Mouse (Mus musculus) neural tube, embryonic 13.5 days (tissue): ENCODE measurements around the gene Cotl1. TPM values are rescaled to one million over a fixed set of nuclear protein-coding genes. Genes with fewer than 3 reads are reported as not detected.
A peak's percentile ranks its signal among the peaks of the same experiment; 100 is the strongest.

ENCODE experiments used
- ATAC-seq: fragments of 200-750 bp; cut with Nextera tagmentation; 2 replicates; pipeline ENCODE4 v1.8.0; 2017; ENCODE audit warnings: low read depth, mild to moderate bottlenecking, moderate TSS enrichment, moderate library complexity
- H3K27ac ChIP-seq: fragments of 300-500 bp; sonication (generic); replicated peaks from 2 replicates; pipeline ENCODE4 v1.5.1; 2015; ENCODE audit warnings: moderate library complexity, mild to moderate bottlenecking, inconsistent platforms
- H3K27me3 ChIP-seq: fragments of 300-500 bp; sonication (generic); 2 replicates; pipeline ENCODE4 v1.6.1; 2015; ENCODE audit warnings: mild to moderate bottlenecking, inconsistent platforms
- H3K36me3 ChIP-seq: fragments of 300-500 bp; sonication (generic); 2 replicates; pipeline ENCODE4 v1.6.1; 2015; ENCODE audit warnings: mild to moderate bottlenecking, inconsistent platforms
- H3K4me1 ChIP-seq: fragments of 300-500 bp; sonication (generic); replicated peaks from 2 replicates; pipeline ENCODE4 v1.6.1; 2015; ENCODE audit warnings: inconsistent platforms
- H3K4me2 ChIP-seq: fragments of 300-500 bp; sonication (generic); 2 replicates; pipeline ENCODE4 v1.6.1; 2015; ENCODE audit warnings: inconsistent platforms, mild to moderate bottlenecking, moderate library complexity
- H3K4me3 ChIP-seq: fragments of 300-500 bp; sonication (generic); 2 replicates; pipeline ENCODE4 v1.5.1; 2015; ENCODE audit warnings: mild to moderate bottlenecking, inconsistent platforms
- H3K9ac ChIP-seq: fragments of 300-500 bp; sonication (generic); 2 replicates; pipeline ENCODE4 v1.6.1; 2015; ENCODE audit warnings: moderate library complexity, mild to moderate bottlenecking, inconsistent platforms
- H3K9me3 ChIP-seq: fragments of 300-500 bp; sonication (generic); 2 replicates; pipeline ENCODE4 v1.6.1; 2016; ENCODE audit warnings: inconsistent platforms
- WGBS: fragments of 180-500 bp; shearing (Covaris S2); methylation state at CpG from one replicate; pipeline ENCODE4 v1.1.7; 2015; 5-methylcytosine and 5-hydroxymethylcytosine counted together
- polyA plus RNA-seq: library from polyadenylated mRNA; unstranded; fragments of >200 nt; fragmentation: Nextera tagmentation; extraction: Ambion mirVana; gene quantifications from 2 replicates; pipeline ENCODE4 v1.2.1, GENCODE M21; 2015

Cotl1 gene
- polyA plus RNA-seq, 1 experiment from 2014 or later: 121 TPM

DNA sequence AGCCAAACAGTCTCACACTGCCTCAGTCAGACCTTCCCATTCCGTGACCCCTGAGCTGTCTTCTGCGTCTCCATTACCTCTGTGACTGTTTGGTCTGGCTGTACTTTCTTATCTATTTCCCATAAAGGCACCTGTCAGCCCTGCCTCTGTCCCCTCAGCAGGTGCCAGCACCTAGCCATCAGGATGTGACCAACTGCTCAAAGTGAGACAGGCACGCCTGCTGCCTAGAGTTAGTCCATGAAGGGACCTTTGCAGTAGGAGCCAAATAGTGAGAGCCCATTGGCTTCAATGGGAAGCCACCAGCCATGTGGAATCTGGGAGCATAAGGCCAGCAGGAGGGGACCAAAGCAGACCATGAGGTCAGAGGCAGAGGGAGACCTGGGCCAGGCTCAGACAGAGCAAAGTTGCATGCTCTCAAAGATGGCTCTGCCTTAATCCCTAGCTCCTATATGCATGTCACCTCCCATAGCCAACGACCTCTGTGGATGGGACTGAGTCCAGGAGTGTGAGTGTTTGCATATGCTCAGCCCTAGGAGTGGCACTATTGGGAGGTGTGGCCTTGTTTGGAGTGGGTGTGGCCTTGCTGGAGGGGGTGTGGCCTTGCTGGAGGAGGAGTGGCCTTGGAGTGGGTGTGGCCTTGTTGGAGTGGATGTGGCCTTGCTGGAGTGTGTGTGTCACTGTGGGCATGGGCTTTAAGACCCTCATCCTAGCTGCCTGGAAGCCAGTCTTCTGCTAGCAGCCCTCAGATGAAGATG lies 59.1 kb downstream of the Cotl1 start:
- 71% methylated on average over 4 of the region's 4 CpGs for WGBS
- Histone ChIP-seq H3K9me3 (no peaks in the 10 kb centered on the region), H3K4me2 (no peak overlapping the region), H3K4me1 (peaks cover 42% of the 10 kb centered on the region), H3K9ac (no peak overlapping the region), H3K27me3 (no peaks in the 10 kb centered on the region), H3K27ac (no peak overlapping the region), H3K4me3 (no peak overlapping the region), H3K36me3 (no peaks in the 10 kb centered on the region)
- no peak for ATAC-seq

DNA sequence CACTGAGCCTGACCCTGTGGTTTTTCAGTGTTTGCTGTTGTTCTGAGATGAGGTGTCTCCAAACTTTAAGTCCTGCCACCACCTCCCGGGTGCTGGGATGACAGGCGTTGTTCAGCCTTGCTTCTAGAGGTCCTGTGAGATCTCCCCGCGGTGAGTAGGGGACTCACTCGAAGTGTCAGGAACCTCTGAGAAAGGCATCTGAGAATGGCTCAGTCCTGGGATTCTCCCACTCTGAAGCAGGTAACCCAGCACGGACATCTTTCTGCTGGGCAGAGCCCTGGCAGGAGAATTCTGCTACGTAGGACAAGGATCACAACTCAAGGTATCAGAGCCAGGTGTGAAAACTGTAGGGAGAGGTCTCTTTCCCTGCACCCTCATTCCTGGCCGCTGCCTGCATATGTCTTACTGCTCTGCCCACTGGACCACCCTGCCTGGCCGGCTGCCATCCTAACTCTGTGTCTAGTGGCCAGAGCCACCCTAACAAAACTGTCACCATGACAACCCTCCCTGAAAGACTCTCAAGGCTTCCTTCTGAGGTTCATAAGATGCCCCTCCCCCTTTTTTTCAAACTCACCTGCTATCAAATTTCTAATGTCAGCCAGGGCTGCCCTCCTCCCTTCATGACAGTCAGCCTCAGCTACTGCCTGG lies 59.8 kb downstream of the Cotl1 start:
- no peak overlapping the region for H3K9ac ChIP-seq
- H3K27ac ChIP-seq: no peak overlapping the region
- H3K4me3 ChIP-seq: no peak overlapping the region
- no peaks in the 10 kb centered on the region for H3K27me3 ChIP-seq
- H3K36me3 ChIP-seq: no peaks in the 10 kb centered on the region
- H3K9me3 ChIP-seq: no peaks in the 10 kb centered on the region
- H3K4me1 ChIP-seq: peaks cover 34% of the 10 kb centered on the region
- ATAC-seq: no peak
- no peak overlapping the region for H3K4me2 ChIP-seq
- 80% methylated on average over 9 of the region's 9 CpGs for WGBS

- no peaks in the 10 kb centered on the region for H3K36me3 ChIP-seq
- no peak overlapping the region for H3K4me3 ChIP-seq
- ATAC-seq: no peak
- peak overlapping the region; percentile 91; the same call in 1 of the 2 replicates for H3K27ac ChIP-seq
- H3K9ac ChIP-seq: no peak overlapping the region
- H3K9me3 ChIP-seq: no peaks in the 10 kb centered on the region
- H3K27me3 ChIP-seq: no peaks in the 10 kb centered on the region
- H3K4me2 ChIP-seq: peak overlapping the region; percentile 73; the same call in 1 of the 2 replicates
- peaks cover 27% of the 10 kb centered on the region for H3K4me1 ChIP-seq
- 24% methylated on average over 14 of the region's 14 CpGs for WGBS
These were observed 61.2 kb downstream of the Cotl1 start for GRCm38 (mm10) chr8:119779013-119779737.

- peak within 1 kb of the TSS; percentile 73 for H3K4me2 ChIP-seq
- H3K27ac ChIP-seq: peak within 1 kb of the TSS; percentile 91
- H3K4me1 ChIP-seq: peaks cover 23% of the 10 kb centered on the region
- peak within 1 kb of the TSS; percentile 83 for H3K9ac ChIP-seq
- peak within 1 kb of the TSS; percentile 65 for H3K4me3 ChIP-seq
- H3K36me3 ChIP-seq: no peaks in the 10 kb centered on the region
- no peaks in the 10 kb centered on the region for H3K9me3 ChIP-seq
- no peaks in the 10 kb centered on the region for H3K27me3 ChIP-seq
- 0% methylated on average over 18 of the region's 18 CpGs for WGBS
- ATAC-seq: peak; percentile 97
These were observed 62.1 kb downstream of the Cotl1 start, which contains the start of gene Tldc1 for GRCm38 (mm10) chr8:119778263-119778662. Gene Tldc1 (minus strand): TSS chr8:119778416.

- H3K4me1 ChIP-seq: peaks cover 23% of the 10 kb centered on the region
- ATAC-seq: peak; percentile 46
These were observed 62.6 kb downstream of the Cotl1 start for GRCm38 (mm10) chr8:119777765-119778164.

GRCm38 (mm10) chr8:119776668-119777245 lies 63.6 kb downstream of the Cotl1 start:
- no peak overlapping the region for H3K4me3 ChIP-seq
- 89% methylated on average over 7 of the region's 7 CpGs for WGBS
- H3K9ac ChIP-seq: 0 out of 2 replicates have a peak overlapping the region, but pooled peaks have one; percentile 83
- H3K4me2 ChIP-seq: peak overlapping the region; percentile 73
- ATAC-seq: no peak
- no peaks in the 10 kb centered on the region for H3K27me3 ChIP-seq
- H3K27ac ChIP-seq: no peak overlapping the region
- H3K4me1 ChIP-seq: peaks cover 23% of the 10 kb centered on the region
- no peaks in the 10 kb centered on the region for H3K9me3 ChIP-seq
- peaks cover 9% of the 10 kb centered on the region for H3K36me3 ChIP-seq

More at GRCm38 (mm10) chr8:119777765-119778164, 62.6 kb downstream of the Cotl1 start:
- Histone ChIP-seq H3K4me2 (peak overlapping the region; percentile 73), H3K9me3 (no peaks in the 10 kb centered on the region), H3K36me3 (no peaks in the 10 kb centered on the region), H3K27me3 (no peaks in the 10 kb centered on the region), H3K9ac (peak overlapping the region; percentile 83), H3K4me3 (peak overlapping the region; percentile 65), H3K27ac (peak overlapping the region; percentile 91)
- 21% methylated on average over 7 of the region's 7 CpGs for WGBS

GRCm38 (mm10) chr8:119765761-119766444 lies 74.4 kb downstream of the Cotl1 start:
- Histone ChIP-seq H3K4me1 (no peaks in the 10 kb centered on the region), H3K9me3 (no peaks in the 10 kb centered on the region), H3K4me2 (no peak overlapping the region), H3K36me3 (peaks cover 68% of the 10 kb centered on the region), H3K9ac (no peak overlapping the region), H3K4me3 (no peak overlapping the region), H3K27me3 (no peaks in the 10 kb centered on the region), H3K27ac (no peak overlapping the region)
- ATAC-seq: no peak
- 86% methylated on average over 22 of the region's 22 CpGs for WGBS

DNA sequence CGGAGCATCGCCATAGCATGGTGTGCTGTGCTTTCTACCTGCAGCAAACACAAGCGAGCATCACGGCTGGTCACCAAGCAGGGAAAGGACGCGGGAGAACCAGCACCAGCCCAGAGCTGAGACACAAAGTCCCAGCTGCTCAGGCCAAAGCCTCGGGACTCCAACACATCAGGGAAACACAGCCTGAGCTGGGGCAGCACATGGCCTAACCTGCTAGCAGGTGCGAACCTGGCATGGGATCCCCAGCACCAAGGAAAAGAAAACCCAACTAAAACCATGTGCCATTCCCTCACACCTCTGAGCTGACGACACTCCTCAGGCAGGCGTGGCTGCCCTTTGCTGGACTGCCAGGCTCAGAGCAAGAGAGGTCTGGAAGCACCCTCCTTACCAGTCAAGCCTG lies 75.0 kb downstream of the Cotl1 start:
- Histone ChIP-seq H3K9me3 (no peaks in the 10 kb centered on the region), H3K4me2 (no peak overlapping the region), H3K4me1 (no peaks in the 10 kb centered on the region), H3K27me3 (no peaks in the 10 kb centered on the region), H3K36me3 (peaks cover 68% of the 10 kb centered on the region), H3K4me3 (no peak overlapping the region), H3K27ac (no peak overlapping the region), H3K9ac (no peak overlapping the region)
- 88% methylated on average over 10 of the region's 10 CpGs for WGBS
- no peak for ATAC-seq

DNA sequence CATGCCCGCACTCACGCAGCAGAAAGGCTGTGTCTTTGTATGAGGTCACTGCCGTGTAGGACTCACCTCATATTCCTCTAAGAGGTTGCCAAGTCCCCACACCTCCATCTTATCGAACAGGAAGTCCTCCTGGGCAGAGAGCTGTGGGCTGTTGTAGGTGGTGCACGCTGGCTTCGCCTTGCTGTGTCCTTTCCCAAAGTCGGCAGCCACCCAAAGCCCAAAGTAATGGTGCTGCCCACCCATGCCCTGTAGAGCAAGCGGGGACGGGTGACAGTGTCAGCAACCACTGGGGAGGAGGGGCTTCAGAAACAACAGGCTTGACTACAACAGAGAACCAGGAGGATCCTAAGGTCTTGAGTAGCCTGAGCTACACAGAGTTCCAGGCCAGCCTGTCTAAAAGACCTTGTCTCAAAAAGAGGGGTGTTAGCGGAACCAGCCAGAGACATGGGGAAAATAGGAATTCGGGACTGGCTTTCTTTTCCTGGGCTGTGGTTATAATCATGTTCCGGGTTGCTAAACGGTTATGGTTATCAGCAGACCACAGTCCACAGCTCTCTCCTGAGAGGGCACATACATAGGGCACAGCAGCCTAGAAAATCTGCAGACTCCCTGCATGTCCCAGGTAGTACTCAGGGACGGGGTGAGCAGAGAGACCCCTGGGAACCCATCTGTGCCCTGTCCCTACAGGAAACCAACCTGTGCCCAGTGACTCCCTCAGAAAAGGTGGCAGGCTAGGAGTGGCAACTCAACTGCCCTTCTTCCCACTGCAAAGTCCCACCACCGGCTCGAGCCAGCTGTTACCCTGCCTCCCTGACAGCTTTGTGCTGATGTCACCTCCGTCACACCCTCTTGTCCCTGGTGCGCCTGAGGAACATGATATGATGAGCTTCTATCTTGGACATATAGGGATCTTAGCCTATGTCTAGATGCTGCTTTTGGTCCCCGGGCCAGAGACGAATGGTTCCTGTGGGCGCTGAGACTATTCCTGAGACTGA lies 77.8 kb downstream of the Cotl1 start:
- peaks cover 55% of the 10 kb centered on the region for H3K36me3 ChIP-seq
- H3K4me3 ChIP-seq: no peak overlapping the region
- 91% methylated on average over 21 of the region's 21 CpGs for WGBS
- no peak for ATAC-seq
- no peak overlapping the region for H3K4me2 ChIP-seq
- H3K27me3 ChIP-seq: no peaks in the 10 kb centered on the region
- H3K4me1 ChIP-seq: peaks cover 6% of the 10 kb centered on the region; the same call in 1 of the 2 replicates
- no peaks in the 10 kb centered on the region for H3K9me3 ChIP-seq
- no peak overlapping the region for H3K9ac ChIP-seq
- H3K27ac ChIP-seq: no peak overlapping the region

- H3K4me2 ChIP-seq: no peak overlapping the region
- peaks cover 6% of the 10 kb centered on the region; the same call in 1 of the 2 replicates for H3K4me1 ChIP-seq
- WGBS: 92% methylated on average over 11 of the region's 11 CpGs
- H3K27ac ChIP-seq: no peak overlapping the region
- no peak overlapping the region for H3K9ac ChIP-seq
- no peak overlapping the region for H3K4me3 ChIP-seq
- no peaks in the 10 kb centered on the region for H3K9me3 ChIP-seq
- no peak for ATAC-seq
- peaks cover 46% of the 10 kb centered on the region for H3K36me3 ChIP-seq
- no peaks in the 10 kb centered on the region for H3K27me3 ChIP-seq
These were observed 78.7 kb downstream of the Cotl1 start for GRCm38 (mm10) chr8:119761692-119762091.
